Mouse (Mus musculus) kidney, embryonic 16.5 days (tissue): ENCODE measurements around the gene Fam207a. TPM values are rescaled to one million over a fixed set of nuclear protein-coding genes. Genes with fewer than 3 reads are reported as not detected.

ENCODE experiments used
- ATAC-seq: fragments of 200-750 bp; cut with Nextera tagmentation; 2 replicates; pipeline ENCODE4 v1.8.0; 2017; ENCODE audit warnings: moderate TSS enrichment; ENCODE audit not compliant: low FRiP score, low TSS enrichment
- H3K27ac ChIP-seq: fragments of 300-500 bp; sonication (generic); 2 replicates; pipeline ENCODE4 v1.5.1; 2014; ENCODE audit warnings: low read length
- H3K27me3 ChIP-seq: fragments of 300-500 bp; sonication (generic); 2 replicates; pipeline ENCODE4 v1.6.1; 2014; ENCODE audit warnings: low read length, control low read depth, mixed read lengths; ENCODE audit not compliant: insufficient read depth
- H3K36me3 ChIP-seq: fragments of 300-500 bp; sonication (generic); 2 replicates; pipeline ENCODE4 v1.6.1; 2014; ENCODE audit warnings: low read length, control low read depth, mixed read lengths; ENCODE audit not compliant: insufficient read depth
- H3K4me1 ChIP-seq: fragments of 300-500 bp; sonication (generic); 2 replicates; pipeline ENCODE4 v1.6.1; 2014; ENCODE audit warnings: low read length, control low read depth, mixed read lengths; ENCODE audit not compliant: insufficient read depth
- H3K4me2 ChIP-seq: fragments of 300-500 bp; sonication (generic); replicated peaks from 2 replicates; pipeline ENCODE4 v1.6.1; 2014; ENCODE audit warnings: low read depth, low read length
- H3K4me3 ChIP-seq: fragments of 300-500 bp; sonication (generic); 2 replicates; pipeline ENCODE4 v1.5.1; 2014; ENCODE audit warnings: mild to moderate bottlenecking, low read length
- H3K9ac ChIP-seq: fragments of 300-500 bp; sonication (generic); replicated peaks from 2 replicates; pipeline ENCODE4 v1.6.1; 2014; ENCODE audit warnings: low read length
- H3K9me3 ChIP-seq: fragments of 300-500 bp; sonication (generic); 2 replicates; pipeline ENCODE4 v1.6.1; 2016; ENCODE audit warnings: low read length, control low read depth
- WGBS: fragments of 180-500 bp; shearing (Covaris S2); extraction: QIAGEN DNeasy Blood & Tissue Kit; methylation state at CpG from one replicate; pipeline ENCODE4 v1.1.7; 2014; 5-methylcytosine and 5-hydroxymethylcytosine counted together
- polyA plus RNA-seq: library from polyadenylated mRNA; unstranded; fragments of >200 nt; fragmentation: Nextera tagmentation; extraction: Ambion mirVana; gene quantifications from 2 replicates; pipeline ENCODE4 v1.2.1, GENCODE M21; 2015

The Fam207a gene
- polyA plus RNA-seq, 1 experiment from 2014 or later = 36.6 TPM

- Histone ChIP-seq H3K9me3 (no peaks in the 10 kb centered on the region), H3K27ac (no peak overlapping the region), H3K36me3 (no peaks in the 10 kb centered on the region), H3K4me1 (no peaks in the 10 kb centered on the region), H3K9ac (no peak overlapping the region), H3K4me3 (no peak overlapping the region), H3K4me2 (no peak overlapping the region), H3K27me3 (no peaks in the 10 kb centered on the region)
- no peak for ATAC-seq
- 83% methylated on average over 1 of the region's 1 CpGs for WGBS
These were observed 16.4 kb upstream of the Fam207a start for GRCm38 (mm10) chr10:77532020-77532413.

- Histone ChIP-seq H3K9me3 (no peaks in the 10 kb centered on the region), H3K4me3 (no peak overlapping the region), H3K4me1 (no peaks in the 10 kb centered on the region), H3K4me2 (no peak overlapping the region), H3K27me3 (no peaks in the 10 kb centered on the region), H3K27ac (no peak overlapping the region), H3K9ac (no peak overlapping the region), H3K36me3 (no peaks in the 10 kb centered on the region)
- 75% methylated on average over 6 of the region's 6 CpGs for WGBS
- no peak for ATAC-seq
These were observed 15.7 kb upstream of the Fam207a start for GRCm38 (mm10) chr10:77531026-77532019.

- H3K27ac ChIP-seq = no peak within 1 kb of the TSS
- WGBS = 59% methylated on average over 9 of the region's 9 CpGs
- no peak for ATAC-seq
- no peaks in the 10 kb centered on the region for H3K4me1 ChIP-seq
- no peak within 1 kb of the TSS for H3K4me2 ChIP-seq
- H3K9me3 ChIP-seq = no peaks in the 10 kb centered on the region
- no peaks in the 10 kb centered on the region for H3K36me3 ChIP-seq
- H3K4me3 ChIP-seq = no peak within 1 kb of the TSS
- H3K9ac ChIP-seq = no peak within 1 kb of the TSS
- no peaks in the 10 kb centered on the region for H3K27me3 ChIP-seq
These were observed 14.6 kb upstream of the Fam207a start, which contains the start of gene Itgb2 for GRCm38 (mm10) chr10:77530140-77530539. Itgb2 (plus strand) TSS chr10:77530252.

DNA sequence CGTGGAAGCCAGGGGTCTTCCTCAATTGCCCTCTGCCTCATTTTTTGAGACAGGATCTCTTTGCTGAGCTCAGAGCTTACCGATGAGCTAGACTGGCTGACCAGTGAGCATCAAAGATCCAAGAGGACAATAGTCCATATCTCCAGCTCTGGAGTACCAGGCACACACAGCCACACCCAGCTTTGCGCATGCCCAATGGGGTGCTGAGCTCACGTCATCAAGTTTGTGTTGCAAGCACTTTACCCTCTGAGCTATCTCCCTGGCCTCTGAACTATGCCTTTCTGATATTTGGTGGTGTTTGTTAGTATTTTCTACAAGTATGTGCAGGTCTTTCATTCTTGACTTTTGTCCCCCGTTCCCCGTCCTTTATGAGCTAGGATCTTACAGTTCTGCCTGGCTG is 13.0 kb upstream of the Fam207a start:
- Histone ChIP-seq H3K4me2 (no peak overlapping the region), H3K9me3 (no peaks in the 10 kb centered on the region), H3K9ac (no peak overlapping the region), H3K27ac (no peak overlapping the region), H3K4me3 (no peak overlapping the region), H3K4me1 (no peaks in the 10 kb centered on the region), H3K36me3 (no peaks in the 10 kb centered on the region), H3K27me3 (no peaks in the 10 kb centered on the region)
- no peak for ATAC-seq
- WGBS = 87% methylated on average over 6 of the region's 6 CpGs

GRCm38 (mm10) chr10:77526488-77526887 is 10.9 kb upstream of the Fam207a start:
- no peak overlapping the region for H3K4me3 ChIP-seq
- H3K27ac ChIP-seq = no peak overlapping the region
- H3K9ac ChIP-seq = no peak overlapping the region
- 69% methylated on average over 2 of the region's 2 CpGs for WGBS
- no peaks in the 10 kb centered on the region for H3K27me3 ChIP-seq
- peaks cover 10% of the 10 kb centered on the region for H3K4me1 ChIP-seq
- no peak overlapping the region for H3K4me2 ChIP-seq
- H3K9me3 ChIP-seq = no peaks in the 10 kb centered on the region
- no peak for ATAC-seq
- no peaks in the 10 kb centered on the region for H3K36me3 ChIP-seq

- Histone ChIP-seq H3K4me2 (no peak overlapping the region), H3K27ac (no peak overlapping the region)
These were observed 7.7 kb upstream of the Fam207a start for GRCm38 (mm10) chr10:77523321-77523720.

DNA sequence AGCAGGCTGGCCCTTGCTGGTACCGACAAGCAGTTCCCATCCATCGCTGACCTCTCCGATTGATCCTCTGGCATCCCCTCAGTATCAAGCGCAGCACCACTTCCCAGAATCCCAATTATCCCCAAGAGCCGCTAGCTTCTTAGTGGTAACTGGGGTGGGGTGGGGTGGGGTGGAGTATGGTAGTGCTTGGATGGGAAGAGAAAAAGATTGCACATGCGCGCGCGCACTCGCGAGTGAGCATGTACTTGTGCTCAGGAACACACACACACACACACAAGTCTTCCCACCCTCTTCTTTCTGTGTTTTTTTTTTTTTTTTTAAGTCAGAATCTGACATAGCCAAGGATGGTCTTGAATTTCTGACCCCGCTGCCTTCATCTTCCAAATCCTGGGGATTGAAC is 7.2 kb upstream of the Fam207a start:
- no peaks in the 10 kb centered on the region for H3K36me3 ChIP-seq
- peak overlapping the region; percentile 40 for H3K4me3 ChIP-seq
- no peak overlapping the region for H3K27ac ChIP-seq
- no peaks in the 10 kb centered on the region for H3K9me3 ChIP-seq
- H3K4me1 ChIP-seq = peaks cover 10% of the 10 kb centered on the region
- peak overlapping the region; percentile 68 for H3K9ac ChIP-seq
- no peaks in the 10 kb centered on the region for H3K27me3 ChIP-seq
- no peak for ATAC-seq
- peak overlapping the region; percentile 72 for H3K4me2 ChIP-seq
- 61% methylated on average over 12 of the region's 12 CpGs for WGBS

More at GRCm38 (mm10) chr10:77523321-77523720, 7.7 kb upstream of the Fam207a start:
- Histone ChIP-seq H3K36me3 (no peaks in the 10 kb centered on the region), H3K27me3 (no peaks in the 10 kb centered on the region), H3K9ac (no peak overlapping the region), H3K9me3 (no peaks in the 10 kb centered on the region), H3K4me1 (peaks cover 10% of the 10 kb centered on the region), H3K4me3 (no peak overlapping the region)
- WGBS = 74% methylated on average over 7 of the region's 7 CpGs
- no peak for ATAC-seq

DNA sequence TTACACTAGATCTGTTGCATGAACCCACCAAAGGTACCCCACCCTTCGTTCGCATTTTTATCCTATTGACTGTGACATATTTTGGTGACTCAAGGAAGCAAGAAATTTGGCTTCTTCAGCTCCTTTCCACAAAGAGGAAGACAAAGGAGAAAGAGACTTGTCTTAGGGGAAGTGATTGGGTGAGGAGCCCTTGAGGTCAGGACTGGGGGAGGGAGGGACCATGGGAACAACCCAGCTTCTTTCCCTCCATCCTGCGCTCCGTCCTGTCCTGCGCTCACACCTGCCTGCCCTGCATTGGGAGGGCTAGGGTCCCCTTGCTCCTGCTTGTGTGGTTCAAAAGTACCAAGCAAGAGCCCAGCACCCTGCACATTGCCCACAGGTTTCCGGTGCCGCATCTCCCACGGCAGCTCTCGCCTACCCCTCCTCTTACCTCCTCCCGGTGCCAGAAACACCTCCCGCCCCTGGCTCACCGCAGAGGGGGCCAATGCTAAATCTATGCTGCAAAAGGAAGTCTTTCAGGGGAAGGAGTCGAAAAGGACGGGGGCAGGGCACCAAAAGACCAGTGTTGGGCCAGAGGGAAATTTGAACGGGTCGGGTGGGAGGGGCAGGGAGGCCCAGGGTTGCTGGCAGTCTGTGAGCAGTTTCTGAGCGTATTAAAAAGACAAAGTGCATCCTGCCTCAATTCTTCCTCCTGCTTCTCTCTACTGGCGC is 6.6 kb upstream of the Fam207a start:
- no peaks in the 10 kb centered on the region for H3K27me3 ChIP-seq
- H3K4me2 ChIP-seq = peak overlapping the region; percentile 72
- H3K9ac ChIP-seq = peak overlapping the region; percentile 68
- peaks cover 14% of the 10 kb centered on the region for H3K4me1 ChIP-seq
- ATAC-seq = no peak
- no peaks in the 10 kb centered on the region for H3K36me3 ChIP-seq
- peak overlapping the region; percentile 40 for H3K4me3 ChIP-seq
- no peaks in the 10 kb centered on the region for H3K9me3 ChIP-seq
- no peak overlapping the region for H3K27ac ChIP-seq
- WGBS = 11% methylated on average over 18 of the region's 18 CpGs

- Histone ChIP-seq H3K27ac (no peak overlapping the region), H3K9me3 (no peaks in the 10 kb centered on the region), H3K4me3 (no peak overlapping the region), H3K4me1 (peaks cover 25% of the 10 kb centered on the region), H3K9ac (no peak overlapping the region), H3K36me3 (no peaks in the 10 kb centered on the region), H3K4me2 (no peak overlapping the region), H3K27me3 (no peaks in the 10 kb centered on the region)
- ATAC-seq = no peak
- WGBS = 87% methylated on average over 5 of the region's 5 CpGs
These were observed 4.9 kb upstream of the Fam207a start for GRCm38 (mm10) chr10:77520497-77520896.

DNA sequence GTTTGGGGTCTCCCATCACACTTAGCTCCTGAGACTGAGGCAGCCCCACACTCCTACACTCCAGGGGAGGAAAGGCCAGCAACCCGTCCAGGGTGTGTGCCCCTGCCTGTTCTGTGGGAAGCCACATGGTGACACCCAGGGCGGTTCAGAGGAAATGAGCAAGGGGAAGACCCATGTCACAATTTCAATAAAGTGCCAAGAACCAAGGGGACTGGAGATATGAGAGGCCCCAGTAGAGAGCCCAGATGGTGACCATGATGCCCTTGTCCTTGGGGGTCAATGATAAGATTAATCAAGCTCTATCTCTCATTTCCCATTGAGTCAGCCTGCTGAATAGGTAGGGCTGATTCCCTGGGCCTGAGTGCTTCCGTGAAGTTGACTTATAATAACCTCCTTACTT is 3.6 kb upstream of the Fam207a start:
- ATAC-seq = no peak
- H3K27ac ChIP-seq = no peak overlapping the region
- H3K9ac ChIP-seq = no peak overlapping the region
- H3K27me3 ChIP-seq = no peaks in the 10 kb centered on the region
- WGBS = 72% methylated on average over 3 of the region's 3 CpGs
- H3K4me1 ChIP-seq = peaks cover 32% of the 10 kb centered on the region
- H3K36me3 ChIP-seq = no peaks in the 10 kb centered on the region
- H3K4me3 ChIP-seq = no peak overlapping the region
- H3K9me3 ChIP-seq = no peaks in the 10 kb centered on the region
- no peak overlapping the region for H3K4me2 ChIP-seq
